Mouse (Mus musculus) cortical plate, adult 2 months (tissue): ENCODE data around the gene Apoa2. TPM values are rescaled to one million over a fixed set of nuclear protein-coding genes. Genes with fewer than 3 reads are reported as not detected.

Experiments used
- H3K27ac ChIP-seq: fragments of 200-500 bp; 2 replicates; pipeline ENCODE4 v1.5.1; 2012; ENCODE audit warnings: low read length, control low read depth, inconsistent platforms; ENCODE audit not compliant: insufficient read depth
- H3K4me1 ChIP-seq: fragments of 200-500 bp; 2 replicates; pipeline ENCODE4 v1.6.1; 2011; ENCODE audit warnings: low read length; ENCODE audit not compliant: control insufficient read depth, insufficient read depth
- H3K4me3 ChIP-seq: fragments of 200-500 bp; 2 replicates; pipeline ENCODE4 v1.5.1; 2011; ENCODE audit warnings: mild to moderate bottlenecking, low read length, control low read depth; ENCODE audit not compliant: insufficient read depth
- CTCF ChIP-seq: fragments of 200-500 bp; IDR thresholded peaks from 2 replicates; pipeline ENCODE4 v1.5.1; 2011; ENCODE audit warnings: mild to moderate bottlenecking, control low read depth, low read length; ENCODE audit not compliant: insufficient read depth; ENCODE audit errors: extremely low read depth
- POLR2A ChIP-seq: fragments of 200-500 bp; IDR thresholded peaks from 2 replicates; pipeline ENCODE4 v1.6.1; 2011; ENCODE audit warnings: mild to moderate bottlenecking, low read length, control low read depth; ENCODE audit not compliant: insufficient read depth; ENCODE audit errors: extremely low read depth
- polyA plus RNA-seq: library from polyadenylated mRNA; depleted of rRNA; stranded (reverse); fragments of >200 nt; gene quantifications from 2 replicates; pipeline ENCODE4 v1.2.3, GENCODE M21; 2012

The Apoa2 gene
- polyA plus RNA-seq, 1 experiment, result 2.8 TPM

DNA sequence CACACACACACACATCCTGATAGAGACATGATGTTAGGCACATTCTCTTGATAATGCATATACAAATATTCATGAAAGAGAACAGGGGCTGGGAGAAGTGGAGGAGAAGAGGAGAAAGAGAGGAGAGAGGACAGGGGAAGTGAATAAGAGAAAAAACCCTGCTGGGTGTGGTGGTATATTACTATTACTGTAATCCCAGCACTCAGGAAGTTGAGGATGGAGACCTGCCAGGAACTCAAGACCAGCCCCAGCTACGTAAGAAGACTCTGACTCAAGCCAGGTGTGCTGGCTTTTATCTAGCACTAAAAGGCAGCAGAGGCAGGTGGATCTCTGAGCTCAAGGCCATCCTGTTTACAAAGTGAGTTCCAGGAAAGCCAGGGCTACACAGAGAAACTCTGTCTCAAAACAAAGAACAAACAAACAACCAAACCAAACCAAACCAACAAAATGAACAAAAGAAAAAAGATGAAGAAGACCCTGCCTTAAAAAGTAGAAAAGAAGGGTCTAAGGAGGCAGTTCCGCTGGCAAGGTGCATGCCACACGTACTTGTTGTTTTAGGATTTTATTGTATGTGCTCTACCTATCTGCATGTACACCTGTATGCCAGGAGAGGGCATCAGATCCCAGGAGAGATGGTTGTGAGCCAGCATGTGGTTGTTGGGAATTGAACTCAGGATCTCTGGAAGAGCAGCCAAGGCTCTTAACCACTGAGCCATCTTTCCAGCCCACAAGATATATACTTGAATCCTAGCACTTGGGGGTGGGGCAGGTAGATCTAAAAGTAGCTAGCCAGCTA lies 39.0 kb downstream of the Apoa2 start:
- TF ChIP-seq CTCF, result no peak
- Histone ChIP-seq H3K27ac (peak overlapping the region; percentile 53; the same call in 1 of the 2 replicates), H3K4me3 (no peak overlapping the region), H3K4me1 (peaks cover 8% of the 10 kb centered on the region)

DNA sequence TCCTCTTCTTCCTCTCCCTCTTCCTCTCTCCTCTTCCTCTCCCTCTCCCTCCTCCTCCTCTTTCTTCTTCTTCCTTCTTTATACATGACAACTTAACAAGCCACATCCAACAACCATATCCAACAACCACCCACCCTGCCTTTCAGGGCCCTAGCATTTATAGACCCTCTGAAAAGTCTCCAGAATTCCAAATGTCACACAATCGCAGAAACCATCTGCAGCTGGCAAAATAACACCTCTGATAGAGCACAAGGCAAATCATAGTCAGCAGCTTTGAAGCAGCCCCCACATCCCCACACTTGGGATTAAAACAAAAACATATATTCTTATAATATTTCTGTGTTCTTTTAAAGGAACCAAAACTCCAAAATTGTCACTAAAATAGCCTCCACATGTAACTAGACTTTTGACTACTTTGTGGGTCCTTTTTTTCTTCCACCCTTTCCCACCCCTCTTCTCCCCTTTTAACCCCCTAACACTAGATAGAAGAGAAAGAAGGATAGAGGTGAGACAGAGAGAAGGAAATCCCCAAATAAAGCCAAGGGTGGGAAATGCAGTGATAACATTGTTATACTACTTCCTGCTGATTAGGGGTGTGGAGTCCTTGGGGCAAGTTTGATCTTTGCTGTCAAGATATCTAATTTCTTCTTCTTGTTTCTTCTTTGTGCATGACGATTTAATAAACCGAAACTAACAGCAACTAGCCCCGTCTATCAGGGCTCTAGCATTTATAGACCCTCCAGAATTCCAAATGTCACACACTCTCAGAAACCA lies 41.3 kb downstream of the Apoa2 start:
- H3K27ac ChIP-seq, result no peak overlapping the region

DNA sequence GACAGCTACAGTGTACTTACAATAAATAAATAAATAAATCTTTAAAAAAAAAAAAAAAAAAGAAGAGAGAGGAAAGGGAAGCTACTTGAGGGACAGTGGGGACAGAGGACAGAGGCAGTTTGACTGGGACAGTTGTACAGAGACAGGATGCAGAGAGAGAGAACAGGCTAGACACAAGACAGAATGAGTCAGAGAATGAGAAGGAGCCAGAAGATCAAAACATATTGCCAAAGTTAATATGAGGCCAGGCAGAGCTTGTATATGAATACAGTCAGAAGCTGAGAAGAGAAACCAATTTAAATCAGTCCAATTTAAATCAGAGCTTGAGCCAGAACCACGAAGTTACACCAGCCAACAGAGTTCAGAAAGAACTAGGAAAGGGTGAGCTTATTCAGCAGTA lies 43.5 kb downstream of the Apoa2 start:
- H3K27ac ChIP-seq, result no peak overlapping the region
- H3K4me1 ChIP-seq, result peaks cover 9% of the 10 kb centered on the region
- no peak for TF ChIP-seq POLR2A
- TF ChIP-seq CTCF, result no peak
- no peak overlapping the region for H3K4me3 ChIP-seq

More for the DNA sequence above, 41.3 kb downstream of the Apoa2 start:
- Histone ChIP-seq H3K4me1 (peaks cover 11% of the 10 kb centered on the region), H3K4me3 (no peak overlapping the region)
- TF ChIP-seq POLR2A (no peak), CTCF (no peak)

DNA sequence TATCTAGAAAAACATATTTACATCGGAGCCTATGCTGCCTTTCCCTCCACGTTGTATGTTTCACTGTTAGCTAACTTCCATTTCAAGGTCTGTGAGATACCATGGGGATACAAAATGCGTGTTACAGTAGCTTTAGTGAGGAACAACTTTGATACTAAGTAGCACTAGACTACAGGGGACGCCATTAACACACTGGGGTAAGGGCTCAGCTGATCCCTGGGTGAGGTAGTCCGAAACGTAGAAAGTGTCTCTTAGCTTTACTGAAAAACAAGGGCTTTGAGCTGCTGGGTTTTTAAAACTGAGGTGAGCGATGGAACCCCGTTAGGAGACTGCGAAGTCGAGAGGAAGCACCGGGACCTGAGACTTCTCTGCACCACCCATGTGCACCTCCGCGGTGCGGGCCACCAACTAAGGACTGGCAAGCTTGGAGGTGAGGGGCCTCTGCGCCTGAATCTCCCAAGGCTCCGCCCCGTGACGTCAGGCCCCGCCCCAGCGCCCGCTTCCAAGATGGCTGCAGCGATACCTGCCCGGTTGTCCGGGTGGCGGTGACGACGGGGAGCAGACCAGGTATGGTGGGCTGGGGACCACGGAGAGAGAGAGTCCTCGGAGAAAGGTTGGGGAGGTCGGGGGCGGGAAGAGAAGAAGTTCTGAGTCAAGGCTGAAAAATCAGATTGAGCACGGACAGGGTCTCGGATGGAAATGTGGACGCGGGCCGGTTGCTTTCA lies 45.2 kb downstream of the Apoa2 start, which contains the start of gene B4galt3:
Gene B4galt3 (plus strand): TSS at position 481 of the 725 bp plus-strand sequence.
- TF ChIP-seq CTCF, result no peak
- peak; percentile 99 for TF ChIP-seq POLR2A
- peaks cover 7% of the 10 kb centered on the region; the same call in 1 of the 2 replicates for H3K4me1 ChIP-seq
- H3K4me3 ChIP-seq, result peak within 1 kb of the TSS; percentile 95
- H3K27ac ChIP-seq, result peak within 1 kb of the TSS; percentile 54

DNA sequence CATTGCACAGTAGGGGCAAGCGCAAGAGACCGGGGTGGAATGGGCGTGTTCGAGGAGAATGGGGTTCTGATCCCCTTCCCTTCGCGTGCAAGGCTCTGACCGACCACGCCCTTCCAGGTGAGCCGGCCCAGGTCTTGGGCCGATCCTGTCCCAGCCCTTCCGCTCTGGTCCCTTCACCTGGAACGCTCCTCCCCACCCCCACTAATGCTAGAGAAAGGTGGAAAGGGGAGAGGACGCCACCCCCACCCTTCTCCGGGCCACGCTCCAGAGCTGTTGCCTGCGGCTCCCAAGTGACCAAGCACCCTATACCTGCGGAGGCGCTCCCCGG lies 45.7 kb downstream of the Apoa2 start:
- H3K27ac ChIP-seq, result peak overlapping the region; percentile 54; the same call in 1 of the 2 replicates
- H3K4me1 ChIP-seq, result peaks cover 7% of the 10 kb centered on the region; the same call in 1 of the 2 replicates
- TF ChIP-seq CTCF, result no peak
- TF ChIP-seq POLR2A, result no peak
- H3K4me3 ChIP-seq, result peak overlapping the region; percentile 95

DNA sequence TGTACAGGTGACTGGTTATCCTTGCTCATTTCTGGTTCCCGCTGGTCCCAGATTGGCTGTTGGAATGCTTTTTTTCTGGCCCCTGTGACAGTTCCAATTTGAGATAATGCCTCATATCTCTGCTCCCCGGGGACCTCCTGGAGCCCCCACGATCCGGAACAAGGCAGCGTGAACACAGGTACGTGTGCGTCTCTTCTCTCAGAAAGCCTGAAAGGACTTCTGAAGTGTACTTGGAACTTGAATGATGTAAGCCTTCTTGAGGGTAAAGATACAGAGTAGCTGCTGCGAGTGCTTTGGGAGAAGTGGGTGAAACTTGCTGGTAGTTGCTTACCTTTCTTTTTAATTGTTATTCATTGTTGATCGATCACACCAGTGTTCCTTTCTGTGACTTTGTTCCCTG lies 46.3 kb downstream of the Apoa2 start:
- Histone ChIP-seq H3K4me1 (peaks cover 7% of the 10 kb centered on the region; the same call in 1 of the 2 replicates), H3K4me3 (peak overlapping the region; percentile 95), H3K27ac (no peak overlapping the region)
- no peak for TF ChIP-seq POLR2A
- no peak for TF ChIP-seq CTCF

DNA sequence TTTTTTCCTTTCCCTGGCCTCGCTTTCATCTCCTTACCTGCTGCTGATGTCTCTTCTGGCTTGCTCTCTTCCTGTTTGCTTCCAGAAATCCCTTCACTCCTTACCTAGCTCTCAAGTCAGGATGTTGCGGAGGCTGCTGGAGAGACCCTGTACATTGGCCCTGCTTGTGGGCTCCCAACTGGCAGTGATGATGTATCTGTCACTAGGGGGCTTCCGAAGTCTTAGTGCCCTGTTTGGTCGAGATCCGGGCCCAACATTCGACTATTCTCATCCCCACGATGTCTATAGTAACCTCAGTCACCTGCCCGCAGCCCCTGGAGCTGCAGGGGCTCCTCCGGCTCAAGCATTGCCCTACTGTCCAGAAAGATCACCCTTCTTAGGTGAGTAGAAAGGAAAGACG lies 46.8 kb downstream of the Apoa2 start:
- no peak overlapping the region for H3K27ac ChIP-seq
- TF ChIP-seq POLR2A (no peak), CTCF (no peak)
- peaks cover 7% of the 10 kb centered on the region; the same call in 1 of the 2 replicates for H3K4me1 ChIP-seq
- peak overlapping the region; percentile 95; the same call in 1 of the 2 replicates for H3K4me3 ChIP-seq

DNA sequence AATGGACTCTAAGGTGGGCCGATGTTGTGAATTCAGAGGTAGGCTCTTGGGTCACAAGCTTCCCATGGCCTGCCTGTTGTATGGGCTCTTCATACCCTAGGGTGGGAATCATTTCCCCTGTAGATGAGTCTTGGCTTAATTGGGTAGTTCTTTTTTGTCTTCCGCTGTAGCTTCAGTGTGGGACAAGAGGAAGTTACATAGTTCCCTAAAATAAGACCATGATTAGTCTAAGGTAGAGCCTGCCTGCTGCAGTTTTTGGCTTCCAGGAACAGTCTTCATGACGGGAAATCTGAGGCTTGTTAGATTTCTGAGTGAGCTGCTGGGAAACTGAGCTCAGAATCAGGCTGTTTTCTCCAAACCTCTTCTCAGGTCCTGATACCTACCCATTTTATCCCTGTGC lies 47.2 kb downstream of the Apoa2 start:
- Histone ChIP-seq H3K4me3 (no peak overlapping the region), H3K4me1 (peaks cover 7% of the 10 kb centered on the region; the same call in 1 of the 2 replicates), H3K27ac (no peak overlapping the region)
- TF ChIP-seq CTCF (no peak), POLR2A (no peak)

DNA sequence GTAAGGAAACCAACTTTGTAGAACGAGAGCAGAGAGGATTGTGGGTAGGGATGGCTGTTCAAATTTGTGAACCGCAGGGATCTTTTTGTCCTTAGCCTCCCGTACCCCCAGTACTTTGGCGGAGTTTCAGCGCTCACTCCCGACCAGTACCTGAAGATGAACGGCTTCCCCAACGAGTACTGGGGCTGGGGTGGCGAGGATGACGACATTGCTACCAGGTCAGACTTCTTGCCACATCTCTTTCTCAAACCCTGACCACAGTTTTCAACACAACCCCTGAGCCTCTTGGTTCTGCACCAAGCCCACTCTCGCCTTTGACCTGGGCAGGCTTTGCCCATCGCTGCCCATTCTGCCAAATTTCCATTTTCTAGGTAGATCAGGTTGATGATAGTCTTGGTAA lies 49.3 kb downstream of the Apoa2 start:
- H3K27ac ChIP-seq, result no peak overlapping the region
- peaks cover 7% of the 10 kb centered on the region; the same call in 1 of the 2 replicates for H3K4me1 ChIP-seq

More for the DNA sequence above, 49.3 kb downstream of the Apoa2 start:
- no peak for TF ChIP-seq CTCF
- no peak for TF ChIP-seq POLR2A
- H3K4me3 ChIP-seq, result no peak overlapping the region
